Mouse (Mus musculus) cortical plate, adult 2 months (tissue): ENCODE measurements around the gene Gm5089.

Experiments used
- CTCF ChIP-seq: fragments of 200-500 bp; IDR thresholded peaks from 2 replicates; pipeline ENCODE4 v1.5.1; 2011; ENCODE audit warnings: mild to moderate bottlenecking, control low read depth, low read length; ENCODE audit not compliant: insufficient read depth; ENCODE audit errors: extremely low read depth
- POLR2A ChIP-seq: fragments of 200-500 bp; IDR thresholded peaks from 2 replicates; pipeline ENCODE4 v1.6.1; 2011; ENCODE audit warnings: mild to moderate bottlenecking, low read length, control low read depth; ENCODE audit not compliant: insufficient read depth; ENCODE audit errors: extremely low read depth

DNA sequence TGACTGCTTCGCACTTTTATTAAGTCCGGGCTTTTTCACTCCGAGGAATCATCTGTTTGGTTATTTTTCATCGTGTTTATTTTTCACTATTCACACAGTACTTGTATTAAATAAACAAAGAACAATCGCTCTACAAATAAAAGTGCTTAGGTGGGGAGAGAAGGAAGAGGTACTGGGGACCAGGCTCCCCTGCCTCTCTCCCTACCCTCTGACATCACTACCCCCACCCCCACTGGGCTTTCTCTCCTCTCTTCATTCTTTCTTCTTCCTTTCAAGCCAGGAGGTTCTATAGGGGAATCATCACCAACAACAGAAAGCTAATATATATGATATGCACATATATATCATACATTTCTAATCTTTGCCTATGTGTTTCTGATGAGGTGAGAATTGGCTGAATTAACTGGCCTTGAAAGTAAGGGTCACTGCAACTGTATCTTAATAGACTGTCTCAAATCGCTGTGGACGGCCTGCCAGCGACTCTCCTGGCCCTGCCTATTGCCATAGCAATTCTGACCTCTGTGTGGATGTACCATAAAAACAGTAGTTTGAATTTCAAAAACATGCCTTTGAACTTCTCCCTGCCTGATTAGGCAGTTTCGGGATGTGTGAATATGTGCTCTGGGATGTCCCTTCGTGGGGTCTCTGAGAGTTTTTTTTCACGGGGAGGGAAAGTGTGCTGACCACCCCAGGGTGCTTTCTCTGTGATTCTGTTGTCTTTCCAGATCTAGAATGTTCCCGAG lies 3.3 kb upstream of the Gm5089 start:
- TF ChIP-seq CTCF (no peak), POLR2A (no peak)
